Mouse (Mus musculus) E14TG2a.4 (cell line): Measurements from ENCODE around the gene Hypk.

ENCODE experiments used
- H3K27me3 ChIP-seq: 2 replicates; pipeline ENCODE4 v1.6.1; 2014; ENCODE audit warnings: low read length, control low read depth; ENCODE audit not compliant: insufficient read depth
- H3K36me3 ChIP-seq: 2 replicates; pipeline ENCODE4 v1.6.1; 2014; ENCODE audit warnings: low read length, control low read depth; ENCODE audit not compliant: insufficient read depth
- H3K4me1 ChIP-seq: replicated peaks from 2 replicates; pipeline ENCODE4 v1.6.1; 2014; ENCODE audit warnings: low read depth, low read length, control low read depth
- H3K4me3 ChIP-seq: replicated peaks from 2 replicates; pipeline ENCODE4 v1.5.1; 2014; ENCODE audit warnings: mild to moderate bottlenecking, low read length
- H3K9me3 ChIP-seq: 2 replicates; pipeline ENCODE4 v1.6.1; 2014; ENCODE audit warnings: low read length, control low read depth
- CTCF ChIP-seq: conservative IDR thresholded peaks from 2 replicates; pipeline ENCODE4 v1.5.1; 2014; ENCODE audit warnings: low read length
- NANOG ChIP-seq: IDR thresholded peaks from 2 replicates; pipeline ENCODE4 v1.6.1; 2014; ENCODE audit warnings: borderline replicate concordance, low read length, mixed read lengths
- POU5F1 ChIP-seq: IDR thresholded peaks from 2 replicates; pipeline ENCODE4 v1.6.1; 2014; ENCODE audit warnings: low read length, borderline replicate concordance

Hypk gene

DNA sequence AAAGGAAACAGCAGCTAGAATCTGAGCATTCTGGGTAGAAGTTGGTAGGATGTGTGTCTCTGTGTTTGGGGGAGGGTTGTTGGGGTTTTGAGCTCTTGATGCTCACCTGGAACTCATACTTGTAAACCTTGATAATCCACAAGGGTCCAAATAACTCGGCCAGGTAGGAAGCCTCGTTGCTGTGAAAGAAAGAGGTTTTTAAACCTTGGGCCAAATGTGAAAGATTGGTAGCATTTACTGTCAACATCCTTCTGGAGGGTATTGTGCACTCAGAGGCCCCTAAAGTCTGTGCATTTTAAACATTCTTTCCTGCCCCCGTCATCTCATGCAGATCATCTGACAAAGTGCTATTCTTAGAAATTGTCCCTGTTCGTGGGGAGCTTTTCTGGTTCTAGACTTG lies at the start of gene Hypk:
Hypk (plus strand) TSS at position 301 of the 400 bp plus-strand sequence.
- Histone ChIP-seq H3K4me1 (peaks cover 66% of the 10 kb centered on the region), H3K36me3 (peaks cover 61% of the 10 kb centered on the region), H3K4me3 (no peak within 1 kb of the TSS; the same call in 1 of the 2 replicates), H3K27me3 (no peaks in the 10 kb centered on the region), H3K9me3 (no peaks in the 10 kb centered on the region)
- TF ChIP-seq NANOG (no peak), CTCF (no peak), POU5F1 (no peak)

DNA sequence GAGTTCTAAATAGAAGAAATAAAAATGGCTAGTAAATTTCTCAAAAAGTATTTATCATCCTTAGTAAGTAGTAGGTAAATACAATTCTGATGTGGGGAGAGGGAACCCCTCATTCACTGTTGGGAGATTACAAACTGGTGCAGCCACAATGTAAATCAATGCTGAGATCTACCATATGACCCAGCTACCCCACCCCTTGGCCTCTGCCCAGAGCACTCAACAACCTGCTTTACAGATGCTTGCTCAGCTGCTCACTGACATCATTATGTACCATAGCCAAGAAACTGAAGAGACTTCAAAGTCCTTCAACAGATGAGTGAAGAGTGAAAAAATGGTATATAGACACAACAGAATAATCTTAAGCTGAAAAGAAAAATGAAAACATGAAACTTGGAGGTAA lies 49.8 kb upstream of the Hypk start:
- no peaks in the 10 kb centered on the region for H3K4me1 ChIP-seq
- TF ChIP-seq NANOG (no peak), CTCF (no peak), POU5F1 (no peak)
- H3K27me3 ChIP-seq = peaks cover 3% of the 10 kb centered on the region; the same call in 1 of the 2 replicates
- H3K9me3 ChIP-seq = no peaks in the 10 kb centered on the region
- no peaks in the 10 kb centered on the region for H3K36me3 ChIP-seq
- no peak overlapping the region for H3K4me3 ChIP-seq

DNA sequence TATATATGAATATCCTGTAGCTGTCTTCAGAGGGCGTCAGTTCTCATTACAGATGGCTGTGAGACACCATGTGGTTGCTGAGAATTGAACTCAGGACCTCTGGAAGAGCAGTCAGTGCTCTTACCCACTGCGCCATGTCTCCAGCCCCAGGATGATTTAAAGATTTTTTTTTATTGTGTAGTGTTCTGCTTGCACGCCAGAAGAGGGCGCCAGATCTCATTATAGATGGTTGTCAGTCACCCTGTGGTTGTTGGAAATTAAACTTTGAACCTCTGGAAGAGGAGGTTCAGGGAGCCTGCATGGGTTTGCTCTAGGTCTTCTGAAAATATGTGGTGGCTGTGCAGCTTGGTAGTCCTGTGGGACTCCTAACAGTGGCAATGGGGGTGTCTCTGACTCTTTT lies 44.9 kb upstream of the Hypk start:
- TF ChIP-seq CTCF = peak; percentile 41
- no peak for TF ChIP-seq POU5F1
- no peak for TF ChIP-seq NANOG
- Histone ChIP-seq H3K4me3 (no peak overlapping the region), H3K36me3 (peaks cover 5% of the 10 kb centered on the region; the same call in 1 of the 2 replicates), H3K4me1 (peaks cover 11% of the 10 kb centered on the region), H3K9me3 (no peaks in the 10 kb centered on the region), H3K27me3 (no peaks in the 10 kb centered on the region)

DNA sequence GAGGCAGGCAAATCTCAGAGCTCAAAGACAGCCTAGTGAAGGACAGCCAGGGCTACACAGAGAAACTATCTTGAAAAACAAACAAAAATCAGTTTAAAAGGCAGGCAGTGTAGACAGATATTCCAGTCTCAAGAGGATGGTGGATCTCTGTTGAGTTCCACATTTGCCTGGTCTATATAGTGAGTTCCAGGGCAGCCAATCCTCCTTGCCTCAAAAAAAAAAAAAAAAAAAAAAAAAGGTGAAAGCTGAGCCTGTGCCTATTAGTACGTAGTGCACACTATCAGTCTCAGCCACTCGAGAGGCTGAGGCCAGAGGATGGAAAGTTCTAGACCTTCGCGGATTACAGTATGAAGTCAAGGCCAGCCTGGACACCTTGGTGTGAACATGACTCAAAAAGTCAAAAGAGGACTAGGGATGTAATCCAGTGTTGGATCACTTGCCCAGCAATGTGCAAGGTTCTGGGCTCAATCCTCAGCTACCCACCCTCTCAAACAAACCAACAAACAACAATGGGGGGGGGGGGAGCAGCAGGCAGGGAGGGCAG lies 40.2 kb upstream of the Hypk start:
- peaks cover 43% of the 10 kb centered on the region for H3K4me1 ChIP-seq
- TF ChIP-seq NANOG = no peak
- TF ChIP-seq POU5F1 = no peak
- TF ChIP-seq CTCF = no peak
- H3K9me3 ChIP-seq = no peaks in the 10 kb centered on the region
- peaks cover 35% of the 10 kb centered on the region for H3K36me3 ChIP-seq
- no peaks in the 10 kb centered on the region for H3K27me3 ChIP-seq
- peak overlapping the region; percentile 97 for H3K4me3 ChIP-seq

DNA sequence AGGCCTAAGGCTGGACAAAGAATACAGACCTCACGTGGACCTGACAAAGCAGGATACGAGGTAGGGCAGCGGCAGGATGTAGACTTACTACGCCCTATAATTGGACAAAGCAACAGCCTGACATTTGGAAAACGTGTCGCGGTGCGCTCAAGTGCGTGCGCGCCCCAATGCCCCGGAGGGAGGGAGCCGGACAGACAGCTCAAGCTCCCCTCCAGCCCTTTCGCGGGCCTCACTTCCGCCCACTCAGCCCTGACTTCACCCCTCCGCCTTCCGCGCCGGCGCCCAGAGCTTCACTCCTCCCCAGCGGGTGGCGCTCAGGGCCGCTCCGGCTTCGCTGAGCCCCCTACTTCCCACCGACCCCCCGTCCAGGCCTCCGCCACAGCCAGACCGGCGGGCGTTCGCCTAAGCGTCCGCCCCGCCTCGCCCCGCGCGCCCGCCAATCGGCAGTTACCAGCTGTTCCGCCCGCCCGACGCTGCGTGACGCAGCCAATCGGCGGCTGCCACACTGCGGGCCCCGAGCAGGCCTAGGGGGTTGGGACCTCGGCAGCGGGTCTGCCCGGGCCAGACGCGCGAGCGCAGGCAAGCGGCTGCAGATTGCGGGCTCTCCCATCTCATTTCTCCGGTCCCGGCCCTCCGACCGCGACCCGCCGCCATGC lies 39.6 kb upstream of the Hypk start, which contains the start of the genes Pdia3 and Catsper2:
Pdia3 (plus strand) TSS at position 389 of the 656 bp plus-strand sequence.
Catsper2 (minus strand) TSS at position 406 of the 656 bp plus-strand sequence.
- TF ChIP-seq POU5F1 (no peak), NANOG (no peak), CTCF (no peak)
- peaks cover 49% of the 10 kb centered on the region for H3K4me1 ChIP-seq
- no peaks in the 10 kb centered on the region for H3K9me3 ChIP-seq
- H3K4me3 ChIP-seq = peak within 1 kb of the TSS; percentile 97
- no peaks in the 10 kb centered on the region for H3K27me3 ChIP-seq
- H3K36me3 ChIP-seq = peaks cover 41% of the 10 kb centered on the region

DNA sequence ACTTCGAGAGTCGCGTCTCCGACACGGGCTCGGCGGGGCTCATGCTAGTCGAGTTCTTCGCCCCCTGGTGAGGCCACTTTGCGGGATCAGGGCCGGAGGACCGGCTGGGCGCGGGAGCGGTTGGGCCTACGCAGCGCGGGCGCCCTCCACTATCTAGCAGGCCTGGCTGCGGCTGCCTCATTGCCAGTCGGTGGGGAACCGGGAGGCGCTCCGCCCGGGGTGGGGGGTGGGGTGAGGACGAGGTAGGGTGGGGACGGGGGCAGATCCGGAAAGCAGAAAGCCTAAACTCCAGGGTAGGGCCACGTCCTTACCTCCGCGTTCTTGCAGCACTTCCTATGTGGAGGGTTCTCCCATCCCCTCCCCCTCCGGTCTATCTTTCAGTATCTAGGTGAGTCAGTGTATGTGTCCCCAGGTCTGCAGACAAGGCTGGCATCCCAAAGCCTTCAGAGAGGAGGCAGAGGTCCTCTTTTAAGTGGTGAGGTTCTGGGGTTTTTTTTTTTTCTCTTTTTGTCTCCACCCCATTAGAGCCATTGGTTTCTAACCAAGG lies 38.9 kb upstream of the Hypk start:
- Histone ChIP-seq H3K27me3 (no peaks in the 10 kb centered on the region), H3K9me3 (no peaks in the 10 kb centered on the region), H3K36me3 (peaks cover 48% of the 10 kb centered on the region), H3K4me3 (peak overlapping the region; percentile 97), H3K4me1 (peaks cover 56% of the 10 kb centered on the region)
- TF ChIP-seq POU5F1 = no peak
- no peak for TF ChIP-seq NANOG
- TF ChIP-seq CTCF = no peak

DNA sequence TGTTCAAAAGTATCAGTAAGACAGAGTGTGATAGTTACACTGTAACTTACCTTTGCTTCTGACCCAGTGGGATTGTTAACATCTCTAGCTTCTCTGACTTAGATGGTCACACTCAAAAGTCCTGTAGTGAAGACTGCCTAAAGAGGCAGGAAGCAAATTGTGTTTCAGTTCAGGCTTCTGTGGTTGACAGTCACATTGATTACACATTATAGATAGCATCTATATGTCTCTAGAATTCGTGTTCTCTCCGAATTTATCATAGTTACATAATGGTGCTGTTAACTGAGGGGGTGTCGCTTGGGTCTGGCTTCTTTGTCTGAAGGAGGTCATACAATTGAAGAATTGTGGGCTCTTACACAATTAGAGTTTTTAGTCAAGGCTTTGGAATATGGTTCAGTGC lies 38.0 kb upstream of the Hypk start:
- H3K27me3 ChIP-seq = no peaks in the 10 kb centered on the region
- peaks cover 63% of the 10 kb centered on the region for H3K4me1 ChIP-seq
- H3K9me3 ChIP-seq = no peaks in the 10 kb centered on the region
- TF ChIP-seq CTCF = no peak
- TF ChIP-seq POU5F1 = no peak
- TF ChIP-seq NANOG = no peak
- H3K36me3 ChIP-seq = peaks cover 54% of the 10 kb centered on the region
- peak overlapping the region; percentile 97 for H3K4me3 ChIP-seq

DNA sequence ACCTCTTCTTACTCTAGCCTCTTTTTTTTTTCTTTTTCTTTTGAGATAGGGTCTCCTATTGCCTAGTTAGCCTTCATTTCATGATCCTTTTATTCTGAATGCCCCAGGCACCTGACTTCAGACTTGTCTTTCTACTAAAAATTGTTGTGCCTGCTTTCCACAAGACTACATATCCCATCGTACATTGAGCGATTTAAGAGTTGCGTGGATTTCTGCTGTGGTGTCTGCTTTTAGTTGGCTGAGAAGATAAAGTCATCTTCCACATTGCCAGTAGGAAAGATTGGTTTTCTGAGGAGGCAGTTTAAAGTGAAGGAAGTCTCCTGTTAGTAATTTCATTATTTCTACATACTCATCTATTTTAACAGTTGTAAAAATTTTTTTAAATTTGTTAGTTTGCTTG lies 37.5 kb upstream of the Hypk start:
- TF ChIP-seq POU5F1 = no peak
- TF ChIP-seq CTCF = no peak
- no peak for TF ChIP-seq NANOG

DNA sequence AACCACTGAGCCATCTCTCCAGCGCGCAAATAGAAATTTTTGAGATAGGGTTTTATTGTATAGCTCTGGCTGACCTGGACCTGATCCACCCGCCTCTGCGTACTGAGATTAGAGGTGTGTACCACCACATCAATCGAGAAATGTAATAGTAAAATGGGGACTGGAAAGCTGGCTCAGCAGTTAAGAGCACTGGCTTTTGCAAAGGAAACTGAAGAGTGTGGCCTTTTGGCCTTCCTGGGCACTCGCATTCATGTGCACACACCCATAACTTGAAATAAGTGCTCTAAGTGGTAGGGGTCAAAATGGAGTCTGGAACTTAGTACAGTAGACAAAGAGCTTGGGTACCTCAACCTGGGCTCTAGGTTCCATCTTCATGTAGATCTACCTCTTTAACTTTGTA lies 36.7 kb upstream of the Hypk start:
- no peak overlapping the region for H3K4me3 ChIP-seq
- TF ChIP-seq NANOG (no peak), POU5F1 (no peak), CTCF (no peak)
- no peaks in the 10 kb centered on the region for H3K9me3 ChIP-seq
- peaks cover 63% of the 10 kb centered on the region for H3K4me1 ChIP-seq
- H3K27me3 ChIP-seq = no peaks in the 10 kb centered on the region
- H3K36me3 ChIP-seq = peaks cover 62% of the 10 kb centered on the region

More for the DNA sequence above, 37.5 kb upstream of the Hypk start:
- Histone ChIP-seq H3K9me3 (no peaks in the 10 kb centered on the region), H3K4me1 (peaks cover 63% of the 10 kb centered on the region), H3K4me3 (peak overlapping the region; percentile 97), H3K36me3 (peaks cover 56% of the 10 kb centered on the region), H3K27me3 (no peaks in the 10 kb centered on the region)
